Mouse (Mus musculus): ENCODE measurements around the gene Rell1. TPM values are rescaled to one million over a fixed set of nuclear protein-coding genes. Genes with fewer than 3 reads are reported as not detected.

Rell1 gene
- 8.7 and 10.8 TPM in 2 replicates for polyA plus RNA-seq (2015; fragmentation: Nextera tagmentation; extraction: Ambion mirVana)

- peak within 1 kb of the TSS; percentile 62 for H3K4me3 ChIP-seq
- peak within 1 kb of the TSS; percentile 61 for H3K27ac ChIP-seq
- WGBS, result under 1% methylated on average over 85 of the region's 85 CpGs
- H3K9ac ChIP-seq, result peak within 1 kb of the TSS; percentile 68
- H3K4me1 ChIP-seq (replicated peaks), result peaks cover 12% of the 10 kb centered on the region
- no peaks in the 10 kb centered on the region for H3K36me3 ChIP-seq
- peak; percentile 99 for ATAC-seq (replicated peaks; ENCODE audit: insufficient number of reproducible peaks, insufficient read depth, low FRiP score, low read depth)
- H3K27me3 ChIP-seq, result peaks cover 3% of the 10 kb centered on the region; the same call in 1 of the 2 replicates
- H3K4me2 ChIP-seq, result peak within 1 kb of the TSS; percentile 93
- no peaks in the 10 kb centered on the region for H3K9me3 ChIP-seq (replicated peaks)
These were observed at the start of gene Rell1 for GRCm38 (mm10) chr5:63968443-63969415. TSS of gene Rell1 (minus strand) at chr5:63968897.

- Histone ChIP-seq H3K27me3 (no peaks in the 10 kb centered on the region), H3K4me3 (no peak overlapping the region), H3K27ac (no peak overlapping the region), H3K9me3 (replicated peaks) (no peaks in the 10 kb centered on the region), H3K4me1 (replicated peaks) (no peaks in the 10 kb centered on the region), H3K36me3 (no peaks in the 10 kb centered on the region), H3K9ac (no peak overlapping the region), H3K4me2 (no peak overlapping the region)
- no peak for ATAC-seq (replicated peaks; ENCODE audit: insufficient number of reproducible peaks, insufficient read depth, low FRiP score, low read depth)
- 75% methylated on average over 13 of the region's 13 CpGs for WGBS
These were observed 44.1 kb upstream of the Rell1 start for GRCm38 (mm10) chr5:64012596-64013366.

GRCm38 (mm10) chr5:64006548-64006947, 37.9 kb upstream of the Rell1 start:
- no peak overlapping the region for H3K4me3 ChIP-seq
- 70% methylated on average over 4 of the region's 4 CpGs for WGBS

GRCm38 (mm10) chr5:64003302-64003701, 34.6 kb upstream of the Rell1 start:
- Histone ChIP-seq H3K4me3 (no peak overlapping the region), H3K4me2 (no peak overlapping the region), H3K27ac (no peak overlapping the region), H3K9ac (no peak overlapping the region), H3K9me3 (replicated peaks) (no peaks in the 10 kb centered on the region), H3K36me3 (no peaks in the 10 kb centered on the region), H3K27me3 (no peaks in the 10 kb centered on the region), H3K4me1 (replicated peaks) (no peaks in the 10 kb centered on the region)
- 89% methylated on average over 8 of the region's 8 CpGs for WGBS
- no peak for ATAC-seq (replicated peaks; ENCODE audit: insufficient number of reproducible peaks, insufficient read depth, low FRiP score, low read depth)

More at GRCm38 (mm10) chr5:64006548-64006947, 37.9 kb upstream of the Rell1 start:
- H3K9ac ChIP-seq, result no peak overlapping the region
- H3K27me3 ChIP-seq, result no peaks in the 10 kb centered on the region
- no peaks in the 10 kb centered on the region for H3K9me3 ChIP-seq (replicated peaks)
- no peak for ATAC-seq (replicated peaks; ENCODE audit: insufficient number of reproducible peaks, insufficient read depth, low FRiP score, low read depth)
- H3K4me1 ChIP-seq (replicated peaks), result no peaks in the 10 kb centered on the region
- H3K36me3 ChIP-seq, result no peaks in the 10 kb centered on the region
- no peak overlapping the region for H3K27ac ChIP-seq
- no peak overlapping the region for H3K4me2 ChIP-seq

GRCm38 (mm10) chr5:63993865-63994264, 25.2 kb upstream of the Rell1 start:
- no peak overlapping the region for H3K9ac ChIP-seq
- no peaks in the 10 kb centered on the region for H3K4me1 ChIP-seq (replicated peaks)
- no peaks in the 10 kb centered on the region for H3K27me3 ChIP-seq
- H3K4me2 ChIP-seq, result no peak overlapping the region
- no peak overlapping the region for H3K4me3 ChIP-seq
- H3K9me3 ChIP-seq (replicated peaks), result no peaks in the 10 kb centered on the region
- WGBS, result 61% methylated on average over 3 of the region's 3 CpGs
- H3K27ac ChIP-seq, result no peak overlapping the region
- no peak for ATAC-seq (replicated peaks; ENCODE audit: insufficient number of reproducible peaks, insufficient read depth, low FRiP score, low read depth)
- no peaks in the 10 kb centered on the region for H3K36me3 ChIP-seq

- WGBS, result 81% methylated on average over 3 of the region's 3 CpGs
These were observed 22.0 kb upstream of the Rell1 start for GRCm38 (mm10) chr5:63990675-63991074.

GRCm38 (mm10) chr5:63986337-63986736, 17.6 kb upstream of the Rell1 start:
- Histone ChIP-seq H3K27me3 (no peaks in the 10 kb centered on the region), H3K4me1 (replicated peaks) (peaks cover 7% of the 10 kb centered on the region; the same call in 1 of the 2 replicates), H3K4me3 (no peak overlapping the region), H3K36me3 (no peaks in the 10 kb centered on the region), H3K27ac (no peak overlapping the region), H3K9me3 (replicated peaks) (no peaks in the 10 kb centered on the region), H3K4me2 (no peak overlapping the region), H3K9ac (no peak overlapping the region)
- ATAC-seq (replicated peaks; ENCODE audit: insufficient number of reproducible peaks, insufficient read depth, low FRiP score, low read depth), result no peak
- WGBS, result 84% methylated on average over 6 of the region's 6 CpGs

More at GRCm38 (mm10) chr5:63990675-63991074, 22.0 kb upstream of the Rell1 start:
- H3K36me3 ChIP-seq, result no peaks in the 10 kb centered on the region
- no peak for ATAC-seq (replicated peaks; ENCODE audit: insufficient number of reproducible peaks, insufficient read depth, low FRiP score, low read depth)
- no peaks in the 10 kb centered on the region for H3K27me3 ChIP-seq
- no peak overlapping the region for H3K9ac ChIP-seq
- no peaks in the 10 kb centered on the region for H3K9me3 ChIP-seq (replicated peaks)
- no peak overlapping the region for H3K27ac ChIP-seq
- no peak overlapping the region for H3K4me2 ChIP-seq
- no peaks in the 10 kb centered on the region for H3K4me1 ChIP-seq (replicated peaks)
- H3K4me3 ChIP-seq, result no peak overlapping the region

- 13% methylated on average over 11 of the region's 11 CpGs for WGBS
These were observed 13.6 kb upstream of the Rell1 start for GRCm38 (mm10) chr5:63982296-63982695.

GRCm38 (mm10) chr5:63970991-63971390, 2.3 kb upstream of the Rell1 start:
- no peak for ATAC-seq (replicated peaks; ENCODE audit: insufficient number of reproducible peaks, insufficient read depth, low FRiP score, low read depth)
- WGBS, result 94% methylated on average over 2 of the region's 2 CpGs
- H3K9me3 ChIP-seq (replicated peaks), result no peaks in the 10 kb centered on the region
- no peak overlapping the region for H3K4me2 ChIP-seq
- no peak overlapping the region for H3K9ac ChIP-seq
- H3K4me1 ChIP-seq (replicated peaks), result peaks cover 12% of the 10 kb centered on the region
- peaks cover 3% of the 10 kb centered on the region; the same call in 1 of the 2 replicates for H3K27me3 ChIP-seq
- no peak overlapping the region for H3K27ac ChIP-seq
- H3K4me3 ChIP-seq, result no peak overlapping the region
- no peaks in the 10 kb centered on the region for H3K36me3 ChIP-seq

More at GRCm38 (mm10) chr5:63982296-63982695, 13.6 kb upstream of the Rell1 start:
- H3K27ac ChIP-seq, result no peak overlapping the region
- peaks cover 7% of the 10 kb centered on the region; the same call in 1 of the 2 replicates for H3K4me1 ChIP-seq (replicated peaks)
- H3K27me3 ChIP-seq, result no peaks in the 10 kb centered on the region
- H3K4me2 ChIP-seq, result peak overlapping the region; percentile 47
- no peak overlapping the region for H3K9ac ChIP-seq
- H3K9me3 ChIP-seq (replicated peaks), result no peaks in the 10 kb centered on the region
- ATAC-seq (replicated peaks; ENCODE audit: insufficient number of reproducible peaks, insufficient read depth, low FRiP score, low read depth), result no peak
- no peaks in the 10 kb centered on the region for H3K36me3 ChIP-seq
- no peak overlapping the region for H3K4me3 ChIP-seq

- H3K4me2 ChIP-seq, result no peak overlapping the region
- no peak for ATAC-seq (replicated peaks; ENCODE audit: insufficient number of reproducible peaks, insufficient read depth, low FRiP score, low read depth)
- peaks cover 3% of the 10 kb centered on the region; the same call in 1 of the 2 replicates for H3K27me3 ChIP-seq
- H3K9me3 ChIP-seq (replicated peaks), result no peaks in the 10 kb centered on the region
- no peak overlapping the region for H3K4me3 ChIP-seq
- H3K27ac ChIP-seq, result peak overlapping the region; percentile 17; the same call in 1 of the 2 replicates
- H3K36me3 ChIP-seq, result no peaks in the 10 kb centered on the region
- H3K4me1 ChIP-seq (replicated peaks), result peaks cover 12% of the 10 kb centered on the region
- 26% methylated on average over 7 of the region's 7 CpGs for WGBS
- no peak overlapping the region for H3K9ac ChIP-seq
These were observed 1.6 kb upstream of the Rell1 start for GRCm38 (mm10) chr5:63970281-63970732.
